Comparison of ENCODE assay signal across 34 mouse cellular contexts in the genomic region with DNA sequence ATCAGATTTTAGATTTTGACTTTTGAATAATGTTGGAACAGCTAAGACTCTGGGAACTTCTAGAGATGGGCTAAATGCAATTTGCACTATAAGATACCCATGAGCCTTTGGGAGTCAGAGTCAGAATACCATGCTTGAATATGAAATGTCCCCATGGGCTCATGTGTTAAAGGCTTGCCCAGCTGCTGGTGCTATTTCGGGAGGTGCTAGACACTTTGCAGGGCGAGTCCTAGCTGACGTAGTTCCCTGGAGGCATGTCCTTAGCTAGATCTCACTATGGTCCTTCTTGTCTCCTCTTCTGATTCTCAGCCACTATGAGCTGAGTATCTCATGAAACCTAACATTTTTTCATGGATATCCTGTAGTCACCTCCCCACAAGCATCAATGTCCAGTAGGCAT. TPM values are rescaled to one million over a fixed set of nuclear protein-coding genes. Genes with fewer than 3 reads are reported as not detected.
DNase-seq lines count a peak whose midpoint lies in the region; ATAC-seq and TF ChIP-seq lines count a peak whose summit lies in the region.
"Had no signal": no experiment of that assay in that cellular context is flagged by ENCODE, and none has a peak within 500 bp of the region (broad histone marks: within the 10 kb centered on the region; RNA-seq: fewer than 3 reads in every experiment).

No protein-coding gene starts in this region.

- TF ChIP-seq CTCF in CH12.LX (conservative IDR thresholded peaks at IDR 0.05 in 1 of 2, IDR thresholded peaks at IDR 0.05 in 1 of 2; ENCODE audit: low read depth in 2 of 2, low read length in 2 of 2), result no peak

- H3ac ChIP-seq in myocyte (ENCODE audit: control insufficient read depth, insufficient read length), result no peak overlapping the region

- H3K36me3 ChIP-seq in heart, embryonic 11.5 days (ENCODE audit: control insufficient read depth, insufficient read depth, low read length), result no peaks in the 10 kb centered on the region
- H3K36me3 ChIP-seq in CH12.LX (replicated peaks in 1 of 2; ENCODE audit: control insufficient read depth in 1 of 2, insufficient read depth in 1 of 2, low read length in 1 of 2) (no peaks in the 10 kb centered on the region), myocyte (ENCODE audit: control insufficient read depth, insufficient read depth) (no peaks in the 10 kb centered on the region)
- H3K36me3 ChIP-seq: embryonic facial prominence, embryonic 10.5 days; embryonic facial prominence, embryonic 13.5 days; forebrain, embryonic 12.5 days; forebrain, embryonic 15.5 days; heart, embryonic 12.5 days; heart, embryonic 15.5 days; hindbrain, embryonic 12.5 days; hindbrain, embryonic 15.5 days had no signal

- H3K4me3 ChIP-seq in heart, embryonic 11.5 days (ENCODE audit: low read depth, low read length), result no peak overlapping the region
- H3K4me3 ChIP-seq in CH12.LX (replicated peaks in 1 of 3; ENCODE audit: low read depth in 2 of 3, low read length in 2 of 3, poor library complexity in 1 of 3), result no peak overlapping the region
- no peak overlapping the region for H3K4me3 ChIP-seq in myocyte
- H3K4me3 ChIP-seq: embryonic facial prominence, embryonic 10.5 days; embryonic facial prominence, embryonic 13.5 days; erythroblast, embryonic 14.5 days; forebrain, embryonic 12.5 days; forebrain, embryonic 15.5 days; heart, embryonic 12.5 days; heart, embryonic 15.5 days; hindbrain, embryonic 12.5 days; hindbrain, embryonic 15.5 days had no signal

- H3K27me3 ChIP-seq in heart, embryonic 11.5 days (ENCODE audit: control insufficient read depth, insufficient read depth, low read length), result no peaks in the 10 kb centered on the region
- no peaks in the 10 kb centered on the region for H3K27me3 ChIP-seq in CH12.LX (replicated peaks)
- H3K27me3 ChIP-seq in myocyte (ENCODE audit: control insufficient read depth, insufficient read depth, insufficient read length), result no peaks in the 10 kb centered on the region
- H3K27me3 ChIP-seq: embryonic facial prominence, embryonic 13.5 days; forebrain, embryonic 12.5 days; forebrain, embryonic 15.5 days; heart, embryonic 12.5 days; heart, embryonic 15.5 days; hindbrain, embryonic 12.5 days; hindbrain, embryonic 15.5 days had no signal

- H3K27ac ChIP-seq in heart, embryonic 11.5 days (ENCODE audit: low read depth, low read length), result no peak overlapping the region
- no peak overlapping the region for H3K27ac ChIP-seq in CH12.LX (ENCODE audit: insufficient read depth, low read depth)
- H3K27ac ChIP-seq: embryonic facial prominence, embryonic 10.5 days; embryonic facial prominence, embryonic 13.5 days; forebrain, embryonic 12.5 days; forebrain, embryonic 15.5 days; heart, embryonic 15.5 days; hindbrain, embryonic 12.5 days; hindbrain, embryonic 15.5 days had no signal

- in situ Hi-C loops in CH12.LX (cut with MboI; ENCODE audit: low pct_ligation_motif_present, low pct_unique_long_range_greater_than_20kb, low sequenced_read_pairs), result no loop called here

- no peak for TF ChIP-seq EP300 in CH12.LX (IDR thresholded peaks at IDR 0.05; ENCODE audit: low read length)

- 70% methylated on average over 3 of the region's 3 CpGs for WGBS in heart, embryonic 11.5 days (ENCODE audit: insufficient replicate concordance)

- no peak overlapping the region for H3K9ac ChIP-seq in heart, embryonic 11.5 days (ENCODE audit: low read depth, low read length)
- H3K9ac ChIP-seq in CH12.LX (ENCODE audit: insufficient read depth, low read depth), result no peak overlapping the region
- H3K9ac ChIP-seq: embryonic facial prominence, embryonic 13.5 days; forebrain, embryonic 12.5 days; forebrain, embryonic 15.5 days; heart, embryonic 12.5 days; heart, embryonic 15.5 days; hindbrain, embryonic 12.5 days; hindbrain, embryonic 15.5 days had no signal

- ATAC-seq in heart, embryonic 11.5 days (replicated peaks; ENCODE audit: insufficient number of reproducible peaks, low FRiP score, low TSS enrichment), result no peak
- no peak for ATAC-seq in cerebellum, adult (ENCODE audit: insufficient number of reproducible peaks, low FRiP score, low TSS enrichment)
- ATAC-seq: forebrain, embryonic 15.5 days; intestine, postnatal 0 days had no signal

- no peaks in the 10 kb centered on the region for H3K4me1 ChIP-seq in heart, embryonic 11.5 days (ENCODE audit: control insufficient read depth, insufficient read depth, low read length)
- H3K4me1 ChIP-seq in CH12.LX (ENCODE audit: control insufficient read depth in 1 of 2, insufficient read depth in 2 of 2), result peaks cover 7 to 11% of the 10 kb centered on the region in 2 experiments; a peak in 2 of 4 replicates
- H3K4me1 ChIP-seq: embryonic facial prominence, embryonic 10.5 days; forebrain, embryonic 12.5 days; forebrain, embryonic 15.5 days; heart, embryonic 12.5 days; heart, embryonic 15.5 days; hindbrain, embryonic 12.5 days; hindbrain, embryonic 15.5 days had no signal

- H3K9me3 ChIP-seq in heart, embryonic 11.5 days (replicated peaks; ENCODE audit: control insufficient read depth, low read length), result no peaks in the 10 kb centered on the region
- no peaks in the 10 kb centered on the region for H3K9me3 ChIP-seq in CH12.LX (replicated peaks; ENCODE audit: low read length)
- H3K9me3 ChIP-seq: embryonic facial prominence, embryonic 10.5 days; embryonic facial prominence, embryonic 13.5 days; forebrain, embryonic 12.5 days; forebrain, embryonic 15.5 days; heart, embryonic 12.5 days; heart, embryonic 15.5 days; hindbrain, embryonic 12.5 days; hindbrain, embryonic 15.5 days had no signal

- no peak for TF ChIP-seq RAD21 in CH12.LX (IDR thresholded peaks at IDR 0.05; ENCODE audit: low read depth, low read length)

- peak; percentile 55 for DNase-seq in gastrocnemius, adult 18-20 months (ENCODE audit: low spot score)
- no peak for DNase-seq in gastrocnemius, postnatal 25 days
- peak; percentile 91 for DNase-seq in heart, adult 11 months
- peak; percentile 38 for DNase-seq in CH12.LX (ENCODE audit: extremely low read depth)
- DNase-seq: adrenal gland, adult 2 months; adrenal gland, postnatal 14 days; B cell, adult 2 months; cerebellum, adult 11-12 months; cerebellum, adult 8-10 months; cerebellum, postnatal 10 days; cerebellum, postnatal 36 days; embryo, embryonic 11 days; heart, postnatal 14 days; kidney, adult 2 months had no signal

- dilution Hi-C loops in CH12.LX (cut with MboI; ENCODE audit: extremely low pct_ligation_motif_present, extremely low pct_unique_long_range_greater_than_20kb, low sequenced_read_pairs), result no loop called here

- no peak overlapping the region for H3K4me2 ChIP-seq in heart, embryonic 11.5 days
- H3K4me2 ChIP-seq in CH12.LX (ENCODE audit: insufficient read depth, low read depth, poor library complexity, severe bottlenecking) (no peak overlapping the region), myocyte (ENCODE audit: low read depth) (no peak overlapping the region)
- H3K4me2 ChIP-seq: embryonic facial prominence, embryonic 13.5 days; forebrain, embryonic 12.5 days; forebrain, embryonic 15.5 days; heart, embryonic 12.5 days; heart, embryonic 15.5 days; hindbrain, embryonic 12.5 days; hindbrain, embryonic 15.5 days had no signal

- TF ChIP-seq POLR2A in CH12.LX (IDR thresholded peaks at IDR 0.05; ENCODE audit: low read depth, low read length) (no peak), myocyte (IDR thresholded peaks at IDR 0.05; ENCODE audit: insufficient read length, low read depth) (no peak)

- H3K79me2 ChIP-seq in CH12.LX (replicated peaks; ENCODE audit: control insufficient read depth, extremely low read depth, insufficient read depth, poor library complexity, severe bottlenecking) (no peaks in the 10 kb centered on the region), myocyte (ENCODE audit: control insufficient read depth, insufficient read depth) (no peaks in the 10 kb centered on the region)

TF ChIP-seq in CH12.LX, 34 proteins besides CTCF, POLR2A, EP300 and RAD21:
- no peak for TF ChIP-seq USF2 (conservative IDR thresholded peaks at IDR 0.05; ENCODE audit: low read depth, low read length)
- TF ChIP-seq MEF2A (IDR thresholded peaks at IDR 0.05; ENCODE audit: borderline replicate concordance, low read depth, low read length), result peak; percentile 87
- TF ChIP-seq NELFE (IDR thresholded peaks at IDR 0.05; ENCODE audit: low read depth, low read length), result no peak
- TF ChIP-seq BHLHE40 (IDR thresholded peaks at IDR 0.05; ENCODE audit: low read depth, low read length), result no peak
- no peak for TF ChIP-seq USF1 (IDR thresholded peaks at IDR 0.05; ENCODE audit: low read depth, low read length)
- TF ChIP-seq ETS1 (conservative IDR thresholded peaks at IDR 0.05; ENCODE audit: low read depth, low read length), result peak; percentile 54; the same call in 1 of the 2 replicates
- no peak for TF ChIP-seq IRF4 (IDR thresholded peaks at IDR 0.05; ENCODE audit: low read depth, low read length)

TF ChIP-seq in myocyte, 11 proteins besides CTCF, POLR2A, EP300 and RAD21:
- TF ChIP-seq MYOD1 (IDR thresholded peaks at IDR 0.05; ENCODE audit: control insufficient read depth in 1 of 3, insufficient read length in 2 of 3, low read depth in 2 of 3) (peak in 2 of 3 experiments; percentile 1 to 58), MYOG (IDR thresholded peaks at IDR 0.05; ENCODE audit: control insufficient read depth in 1 of 3, insufficient read depth in 1 of 3, insufficient read length in 2 of 3, low read depth in 2 of 3) (peak in 2 of 3 experiments; percentile 58 to 74), CEBPB (IDR thresholded peaks at IDR 0.05; ENCODE audit: insufficient read depth, poor library complexity, severe bottlenecking) (no peak), E2F4 (IDR thresholded peaks at IDR 0.05; ENCODE audit: insufficient read depth) (no peak)

RNA-seq across cellular contexts. Expression of a gene that starts 26.8 kb away (rescaled TPM):
- total RNA-seq in gastrocnemius, adult 18-20 months (2021), result not detected
- not detected for total RNA-seq in gastrocnemius, postnatal 25 days (2021)
- not detected in 2 replicates for polyA plus RNA-seq in heart, embryonic 11.5 days (2014; fragmentation: Nextera tagmentation; extraction: Ambion mirVana)
- not detected in 2 replicates for total RNA-seq in CH12.LX (2012; rRNA removed)
- not detected in 2 replicates for total RNA-seq in CH12.LX (2014; rRNA removed)
- not detected in 2 replicates for polyA plus RNA-seq in CH12.LX (2012; ENCODE audit: insufficient read length, low read depth)
- polyA plus RNA-seq in myocyte (2012; fragmentation: generic; extraction: Trizol), result not detected
- total RNA-seq: adrenal gland, adult 2 months; adrenal gland, postnatal 14 days; gastrocnemius, postnatal 36 days; heart, adult 18-20 months; heart, postnatal 14 days; hematopoietic stem cell, adult 5-6 weeks; MEL had no signal
- polyA plus RNA-seq: adrenal gland, adult 2 months; cortical plate, adult 2 months; embryonic facial prominence, embryonic 10.5 days; embryonic facial prominence, embryonic 13.5 days; erythroblast, embryonic 14.5 days; forebrain, embryonic 12.5 days; forebrain, embryonic 15.5 days; heart, embryonic 12.5 days; heart, embryonic 15.5 days; hindbrain, embryonic 12.5 days; hindbrain, embryonic 15.5 days; intestine, embryonic 14.5 days; intestine, postnatal 0 days; kidney, embryonic 14.5 days had no signal
